Mouse (Mus musculus) CH12.LX (cell line): ENCODE data around the gene Arl16. TPM values are rescaled to one million over a fixed set of nuclear protein-coding genes. Genes with fewer than 3 reads are reported as not detected.

Source experiments
- DNase-seq: peaks from one replicate; pipeline ENCODE4 v3.0.0-alpha.2; 2013; ENCODE audit errors: extremely low read depth
- H3K27ac ChIP-seq: 2 replicates; pipeline ENCODE4 v1.5.1; 2012; ENCODE audit warnings: low read depth, mild to moderate bottlenecking, control low read depth, moderate library complexity; ENCODE audit not compliant: insufficient read depth
- H3K27me3 ChIP-seq: replicated peaks from 2 replicates; pipeline ENCODE3; 2012; ENCODE audit warnings: inconsistent platforms
- H3K36me3 ChIP-seq, 2 experiments: replicated peaks in 1 of 2; 2 replicates each; pipeline versions ENCODE3 to v1.6.1; 2012; ENCODE audit warnings: inconsistent platforms in 1 of 2, low read length in 1 of 2, mild to moderate bottlenecking in 1 of 2, mixed read lengths in 1 of 2, moderate library complexity in 1 of 2; ENCODE audit not compliant: control insufficient read depth in 1 of 2, insufficient read depth in 1 of 2
- H3K4me1 ChIP-seq, 2 experiments: 2 replicates each; pipeline ENCODE4 v1.6.1; 2012; ENCODE audit warnings: inconsistent platforms in 1 of 2, moderate library complexity in 1 of 2; ENCODE audit not compliant: insufficient read depth in 2 of 2, control insufficient read depth in 1 of 2
- H3K4me2 ChIP-seq: 2 replicates; pipeline ENCODE4 v1.6.1; 2012; ENCODE audit warnings: low read depth, mild to moderate bottlenecking, control low read depth; ENCODE audit not compliant: poor library complexity, insufficient read depth, severe bottlenecking
- H3K4me3 ChIP-seq, 3 experiments: fragments of 150-350 bp in 1 of 3; sonication (generic) in 1 of 3; replicated peaks in 1 of 3; 2 replicates each; pipeline versions ENCODE3 to v1.5.1; 2011 to 2012; ENCODE audit warnings: low read depth in 2 of 3, low read length in 2 of 3, mild to moderate bottlenecking in 2 of 3, moderate library complexity in 2 of 3, control low read depth in 1 of 3, improper control_type of control experiment in 1 of 3, inconsistent platforms in 1 of 3, mixed read lengths in 1 of 3; ENCODE audit not compliant: poor library complexity in 1 of 3
- H3K79me2 ChIP-seq: replicated peaks from 2 replicates; pipeline ENCODE4 v1.6.1; 2012; ENCODE audit warnings: mild to moderate bottlenecking, moderate library complexity; ENCODE audit not compliant: control insufficient read depth, poor library complexity, insufficient read depth, severe bottlenecking; ENCODE audit errors: extremely low read depth
- H3K9ac ChIP-seq: 2 replicates; pipeline ENCODE4 v1.6.1; 2012; ENCODE audit warnings: low read depth, mild to moderate bottlenecking, control low read depth, moderate library complexity; ENCODE audit not compliant: insufficient read depth
- H3K9me3 ChIP-seq: replicated peaks from 2 replicates; pipeline ENCODE3; 2012; ENCODE audit warnings: low read length, inconsistent platforms, mixed read lengths
- BHLHE40 ChIP-seq: IDR thresholded peaks from 2 replicates; pipeline ENCODE4 v1.6.1; 2011; ENCODE audit warnings: mild to moderate bottlenecking, low read depth, low read length, improper control_type of control experiment
- CHD1 ChIP-seq: IDR thresholded peaks from 2 replicates; pipeline ENCODE4 v1.6.1; 2012; ENCODE audit warnings: low read depth, low read length, improper control_type of control experiment, inconsistent platforms
- CHD2 ChIP-seq: IDR thresholded peaks from 2 replicates; pipeline ENCODE4 v1.6.1; 2011; ENCODE audit warnings: low read length, improper control_type of control experiment
- E2F4 ChIP-seq: IDR thresholded peaks from 2 replicates; pipeline ENCODE4 v1.6.1; 2011; ENCODE audit warnings: low read depth, low read length, improper control_type of control experiment; ENCODE audit not compliant: insufficient replicate concordance
- ELF1 ChIP-seq: IDR thresholded peaks from 2 replicates; pipeline ENCODE4 v1.6.1; 2014; ENCODE audit warnings: low read depth, mild to moderate bottlenecking, inconsistent platforms, low read length, improper control_type of control experiment
- EP300 ChIP-seq: IDR thresholded peaks from 2 replicates; pipeline ENCODE4 v1.6.1; 2011; ENCODE audit warnings: low read length, improper control_type of control experiment
- IRF4 ChIP-seq: IDR thresholded peaks from 2 replicates; pipeline ENCODE4 v1.6.1; 2014; ENCODE audit warnings: low read depth, mild to moderate bottlenecking, inconsistent platforms, low read length, improper control_type of control experiment
- JUND ChIP-seq: conservative IDR thresholded peaks from 2 replicates; pipeline ENCODE4 v1.6.1; 2011; ENCODE audit warnings: low read depth, low read length, improper control_type of control experiment
- KAT2A ChIP-seq: IDR thresholded peaks from 2 replicates; pipeline ENCODE4 v1.6.1; 2012; ENCODE audit warnings: low read length, improper control_type of control experiment, inconsistent platforms; ENCODE audit not compliant: insufficient replicate concordance
- MAFK ChIP-seq: IDR thresholded peaks from 2 replicates; pipeline ENCODE4 v1.6.1; 2011; ENCODE audit warnings: low read length, improper control_type of control experiment; ENCODE audit not compliant: insufficient replicate concordance
- MAX ChIP-seq: IDR thresholded peaks from 2 replicates; pipeline ENCODE4 v1.6.1; 2011; ENCODE audit warnings: low read length, improper control_type of control experiment
- MEF2A ChIP-seq: IDR thresholded peaks from 2 replicates; pipeline ENCODE4 v1.6.1; 2014; ENCODE audit warnings: low read depth, mild to moderate bottlenecking, inconsistent platforms, low read length, improper control_type of control experiment, borderline replicate concordance
- MYC ChIP-seq: IDR thresholded peaks from 2 replicates; pipeline ENCODE4 v1.6.1; 2011; ENCODE audit warnings: low read depth, mild to moderate bottlenecking, improper control_type of control experiment, low read length
- NELFE ChIP-seq: IDR thresholded peaks from 2 replicates; pipeline ENCODE4 v1.6.1; 2011; ENCODE audit warnings: low read depth, low read length, improper control_type of control experiment
- NRF1 ChIP-seq: IDR thresholded peaks from 2 replicates; pipeline ENCODE4 v1.6.1; 2014; ENCODE audit warnings: low read depth, mild to moderate bottlenecking, inconsistent platforms, low read length, improper control_type of control experiment, moderate library complexity
- PAX5 ChIP-seq: IDR thresholded peaks from 2 replicates; pipeline ENCODE4 v1.6.1; 2012; ENCODE audit warnings: low read length, inconsistent platforms, mixed read lengths
- RAD21 ChIP-seq: IDR thresholded peaks from 2 replicates; pipeline ENCODE4 v1.6.1; 2011; ENCODE audit warnings: low read depth, mild to moderate bottlenecking, low read length, improper control_type of control experiment, moderate library complexity
- RCOR1 ChIP-seq: conservative IDR thresholded peaks from 2 replicates; pipeline ENCODE4 v1.6.1; 2012; ENCODE audit warnings: low read depth, mild to moderate bottlenecking, inconsistent platforms, low read length, improper control_type of control experiment
- SIN3A ChIP-seq: IDR thresholded peaks from 2 replicates; pipeline ENCODE4 v1.6.1; 2012; ENCODE audit warnings: low read length, improper control_type of control experiment, inconsistent platforms
- SMC3 ChIP-seq: IDR thresholded peaks from 2 replicates; pipeline ENCODE4 v1.6.1; 2011; ENCODE audit warnings: low read depth, low read length, improper control_type of control experiment
- TCF12 ChIP-seq: IDR thresholded peaks from 2 replicates; pipeline ENCODE4 v1.6.1; 2014; ENCODE audit warnings: low read depth, mild to moderate bottlenecking, inconsistent platforms, low read length, improper control_type of control experiment
- UBTF ChIP-seq: IDR thresholded peaks from 2 replicates; pipeline ENCODE4 v1.6.1; 2012; ENCODE audit warnings: low read depth, mild to moderate bottlenecking, inconsistent platforms, low read length, improper control_type of control experiment, moderate library complexity
- ZC3H11A ChIP-seq: IDR thresholded peaks from 2 replicates; pipeline ENCODE4 v1.6.1; 2012; ENCODE audit warnings: low read depth, mild to moderate bottlenecking, inconsistent platforms, low read length, improper control_type of control experiment
- ZKSCAN1 ChIP-seq: IDR thresholded peaks from 2 replicates; pipeline ENCODE4 v1.6.1; 2012; ENCODE audit warnings: low read depth, inconsistent platforms, low read length, improper control_type of control experiment, borderline replicate concordance
- ZNF384 ChIP-seq: IDR thresholded peaks from 2 replicates; pipeline ENCODE4 v1.6.1; 2012; ENCODE audit warnings: low read depth, low read length, improper control_type of control experiment, inconsistent platforms
- dilution Hi-C: fragments of 300-500 bp; cut with MboI; formaldehyde crosslinking; loops from 2 replicates; pipeline ENCODE4 v1.14.3; 2020; ENCODE audit warnings: low sequenced_read_pairs; ENCODE audit not compliant: extremely low pct_unique_long_range_greater_than_20kb, extremely low pct_ligation_motif_present
- in situ Hi-C: fragments of 300-500 bp; cut with MboI; formaldehyde crosslinking; loops from 3 replicates; pipeline ENCODE4 v1.14.3; 2019; ENCODE audit warnings: low sequenced_read_pairs, low pct_ligation_motif_present, low pct_unique_long_range_greater_than_20kb, mixed read lengths
- polyA plus RNA-seq: library from polyadenylated mRNA; unstranded; fragments of >175 nt; gene quantifications from 2 replicates; pipeline ENCODE4 v1.2.1, GENCODE M21; 2012; ENCODE audit warnings: low read depth; ENCODE audit not compliant: insufficient read length
- total RNA-seq, 2 experiments: library from RNA; depleted of rRNA; stranded (reverse); fragments of 300-350 nt in 1 of 2; fragments of >200 nt in 1 of 2; gene quantifications; 2 replicates each; pipeline ENCODE4 v1.2.3; 2012 to 2014

Arl16 gene
- total and polyA plus RNA-seq, 3 experiments: 22.8 to 42.6 (median 24.8) TPM

DNA sequence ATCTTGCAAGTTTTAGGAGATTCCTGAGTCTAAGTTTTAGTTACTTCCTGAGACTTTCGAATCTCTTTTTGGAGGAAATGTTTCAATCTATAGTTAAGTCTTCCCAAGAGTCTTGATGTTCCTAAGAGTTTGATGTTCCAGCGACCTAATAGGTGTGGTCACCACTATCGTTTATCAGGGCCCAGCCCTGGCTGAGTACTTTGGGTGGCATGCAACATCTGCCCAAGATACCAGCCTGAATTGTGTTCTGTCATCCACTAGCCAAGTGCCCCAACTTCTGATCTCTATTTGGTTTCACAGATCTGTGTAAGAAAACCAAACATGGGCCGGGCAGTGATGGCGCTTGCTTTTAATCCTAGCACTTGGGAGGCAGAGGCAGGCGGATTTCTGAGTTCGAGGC lies 12.0 kb downstream of the Arl16 start:
- H3K27ac ChIP-seq: no peak overlapping the region
- no peak for DNase-seq
- no peak overlapping the region for H3K4me2 ChIP-seq
- H3K79me2 ChIP-seq: peaks cover 23% of the 10 kb centered on the region
- TF ChIP-seq MAX: no peak
- TF ChIP-seq MEF2A: no peak
- no peak for TF ChIP-seq JUND
- no peak for TF ChIP-seq E2F4
- no peak for TF ChIP-seq RAD21
- no peak for TF ChIP-seq ELF1
- TF ChIP-seq MAFK: no peak
- no peak for TF ChIP-seq ZNF384
- TF ChIP-seq KAT2A: no peak
- no peak for TF ChIP-seq EP300
- no peak for TF ChIP-seq IRF4
- TF ChIP-seq UBTF: no peak
- TF ChIP-seq SIN3A: no peak
- TF ChIP-seq BHLHE40: no peak
- no peak for TF ChIP-seq MYC
- TF ChIP-seq TCF12: no peak
- TF ChIP-seq NELFE: no peak
- H3K9ac ChIP-seq: no peak overlapping the region
- no peaks in the 10 kb centered on the region for H3K9me3 ChIP-seq
- dilution Hi-C loops: no loop called here
- H3K27me3 ChIP-seq: no peaks in the 10 kb centered on the region
- in situ Hi-C loops: no loop called here
- peaks cover 9 to 26% of the 10 kb centered on the region in 2 experiments for H3K4me1 ChIP-seq
- H3K4me3 ChIP-seq: no peak overlapping the region
- peaks cover 13 to 37% of the 10 kb centered on the region in 2 experiments for H3K36me3 ChIP-seq

DNA sequence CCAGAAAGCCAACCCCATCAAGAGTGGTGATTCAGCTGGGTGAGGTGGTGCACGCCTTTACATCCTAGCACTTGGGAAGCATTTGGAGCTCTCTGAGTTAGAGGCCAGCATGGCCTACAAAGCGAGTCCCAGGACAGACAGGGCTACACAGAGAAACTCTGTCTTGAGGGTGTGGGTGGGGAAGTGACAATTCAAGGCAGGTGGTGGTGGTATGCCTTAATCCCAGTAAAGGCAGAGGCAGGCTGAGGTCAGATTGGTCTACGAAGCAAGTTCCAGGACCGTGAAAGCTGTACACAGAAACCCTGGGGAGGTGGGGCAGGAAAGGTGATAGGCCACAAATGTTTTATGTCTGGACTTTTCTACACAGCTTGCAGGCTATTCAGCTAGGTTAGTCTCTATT lies 12.4 kb downstream of the Arl16 start:
- Histone ChIP-seq H3K4me2 (no peak overlapping the region), H3K36me3 (peaks cover 10 to 35% of the 10 kb centered on the region in 2 experiments), H3K79me2 (peaks cover 20% of the 10 kb centered on the region), H3K27me3 (no peaks in the 10 kb centered on the region), H3K9me3 (no peaks in the 10 kb centered on the region), H3K27ac (no peak overlapping the region), H3K9ac (no peak overlapping the region), H3K4me1 (peaks cover 6 to 23% of the 10 kb centered on the region in 2 experiments), H3K4me3 (no peak overlapping the region)
- TF ChIP-seq RCOR1: no peak
- TF ChIP-seq SMC3: no peak
- no peak for TF ChIP-seq TCF12
- no peak for TF ChIP-seq NRF1
- TF ChIP-seq ZC3H11A: no peak
- TF ChIP-seq CHD2: no peak
- TF ChIP-seq E2F4: no peak
- TF ChIP-seq CHD1: no peak
- TF ChIP-seq BHLHE40: no peak
- no peak for TF ChIP-seq ZKSCAN1
- TF ChIP-seq MAFK: no peak
- no peak for TF ChIP-seq PAX5
- TF ChIP-seq EP300: no peak
- TF ChIP-seq KAT2A: no peak
- no peak for TF ChIP-seq SIN3A
- in situ Hi-C loops: no loop called here
- DNase-seq: no peak
- dilution Hi-C loops: no loop called here
